Mouse (Mus musculus) adrenal gland (tissue): ENCODE measurements at regions not wholly inside any gene's neighbourhood (a gene's known extent, or its start where the extent isn't known, plus 50 kb on each side); places are given as distances from the start of the nearest gene placed in this dataset.

Experiments used
- intact Hi-C: fragments of 180-260 bp; cut with DNase I; formaldehyde crosslinking; loops from one replicate; pipeline ENCODE4 v1.15.1; 2025

DNA sequence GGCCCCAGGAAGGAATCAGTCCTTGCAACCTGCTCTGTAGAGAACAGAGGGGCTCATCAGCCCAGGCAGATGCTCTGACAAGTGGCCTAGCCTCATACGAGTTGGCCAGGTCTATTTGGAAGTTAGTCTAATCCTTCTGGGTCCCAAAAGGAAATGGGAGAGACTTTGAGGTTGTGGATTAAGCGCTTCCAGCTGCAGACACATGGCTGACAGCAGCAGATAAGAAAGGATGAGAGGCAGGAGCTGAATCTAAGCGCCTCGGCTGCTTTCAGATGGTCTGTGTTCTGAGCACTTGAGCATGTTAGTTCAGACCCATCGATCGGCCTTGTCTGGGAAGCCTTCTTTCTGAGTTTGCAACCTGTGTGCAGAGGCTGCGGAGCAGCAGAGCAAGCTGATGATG is 438.0 kb upstream of the Gm6657 start:
- intact Hi-C loops, result no loop called here

DNA sequence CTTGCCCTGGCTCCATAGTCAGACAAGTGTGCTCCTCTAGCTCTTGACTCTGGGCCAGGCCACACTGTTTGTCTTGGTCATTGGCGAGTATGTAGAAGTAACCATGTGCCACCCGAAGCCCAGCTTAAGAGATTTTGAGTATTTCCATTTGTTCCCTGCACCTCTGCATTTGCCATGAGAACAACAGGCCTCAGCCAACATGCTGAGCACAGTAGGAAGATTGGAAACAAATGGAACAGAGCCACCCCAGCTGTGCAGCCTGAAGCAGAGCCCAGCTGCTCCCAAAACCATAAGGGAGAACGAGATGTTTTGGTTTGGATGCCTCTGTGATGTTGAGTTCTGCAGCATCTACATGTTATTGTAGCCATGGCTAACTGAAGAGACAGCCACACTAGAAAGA is 433.1 kb upstream of the Gm6657 start:
- intact Hi-C loops, result no loop called here

- intact Hi-C loops, result no loop called here
Measured at GRCm38 (mm10) chr12:77776011-77776546, 418.0 kb upstream of the Gm6657 start.

DNA sequence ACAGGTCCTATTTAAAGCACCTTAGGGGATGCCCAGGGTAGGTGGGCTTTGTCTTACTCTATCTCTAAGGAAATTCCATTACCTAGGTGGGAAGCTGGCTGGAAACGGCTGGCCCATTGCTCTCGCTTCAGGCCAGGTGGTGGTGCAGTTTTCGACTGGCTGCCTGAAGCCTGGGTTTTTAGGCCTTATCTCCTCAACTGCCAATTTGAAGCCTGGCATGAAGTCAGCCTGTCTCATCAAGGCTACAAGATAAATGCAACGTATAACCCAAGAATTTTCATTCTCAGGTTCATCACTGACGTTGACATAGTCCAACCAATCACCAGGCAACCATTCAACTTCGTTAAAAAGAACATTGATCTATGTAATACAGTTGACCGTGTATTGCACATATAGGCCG is 417.3 kb upstream of the Gm6657 start:
- intact Hi-C loops, result no loop called here

DNA sequence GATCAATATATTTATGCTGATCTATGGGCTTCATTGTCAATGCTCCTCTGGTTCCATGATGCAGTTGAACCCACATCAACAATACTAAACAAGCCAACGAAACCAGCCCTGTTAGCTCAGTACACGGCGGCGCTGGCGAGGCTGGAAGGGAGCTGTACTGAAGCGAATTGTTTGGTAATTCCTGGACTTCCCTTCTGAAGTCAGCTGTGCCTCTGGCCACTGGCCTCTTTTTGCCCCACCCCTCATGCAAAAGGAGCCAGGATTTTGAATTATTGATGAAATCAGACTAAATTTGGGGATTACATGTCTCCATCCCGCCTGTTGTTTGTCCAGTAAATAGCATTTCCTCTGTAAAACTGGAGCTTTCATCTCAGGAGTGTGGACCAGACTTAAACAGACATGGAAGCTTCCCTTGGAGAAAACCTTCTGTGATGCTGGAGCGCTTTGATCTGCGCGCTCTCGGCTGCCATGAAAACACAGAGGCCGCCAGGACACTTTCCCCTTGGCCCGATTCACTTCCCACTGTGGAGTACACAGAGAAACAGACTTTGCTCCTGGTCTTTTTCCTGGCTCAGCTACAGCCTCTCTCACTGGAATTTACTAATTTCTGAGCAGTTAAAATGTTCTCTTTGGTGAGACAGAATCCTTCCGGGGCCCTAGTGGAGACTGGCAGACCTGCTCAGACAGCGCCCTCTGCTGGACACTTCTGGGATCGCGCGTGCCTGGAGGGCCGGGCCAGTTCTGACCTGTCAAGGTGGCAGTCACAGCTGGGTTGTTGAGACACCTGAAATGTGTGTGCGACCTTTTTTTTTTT is 412.9 kb upstream of the Gm6657 start:
- intact Hi-C loops, result loop anchor here (10.0 kb wide), 2 partner anchors 106 to 776 kb away; no protein-coding TSS in a partner anchor

GRCm38 (mm10) chr12:77783909-77784308 is 410.1 kb upstream of the Gm6657 start:
- intact Hi-C loops, result loop anchor here (10.0 kb wide), 2 partner anchors 109 to 779 kb away; no protein-coding TSS in a partner anchor

DNA sequence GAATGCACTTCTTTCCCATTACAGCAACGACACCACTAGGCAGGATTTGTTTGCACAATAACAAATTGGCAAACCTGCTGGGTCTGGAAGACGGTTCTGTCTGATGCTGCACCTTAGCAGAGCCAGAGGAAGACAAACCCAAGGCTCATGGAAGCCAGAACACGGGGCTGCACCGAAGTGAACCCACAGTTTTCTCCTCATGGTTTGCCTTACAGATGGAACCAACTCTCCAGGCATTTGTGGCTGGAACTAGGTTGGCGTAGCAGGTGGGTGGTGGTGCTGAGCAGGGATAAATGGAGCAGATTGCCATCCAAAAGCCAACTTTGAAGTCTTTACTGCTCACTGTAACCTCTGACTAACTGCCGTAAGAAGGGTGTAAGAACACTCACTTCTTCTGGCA is 408.4 kb upstream of the Gm6657 start:
- intact Hi-C loops, result loop anchor here (10.0 kb wide), 2 partner anchors 111 to 781 kb away; no protein-coding TSS in a partner anchor

GRCm38 (mm10) chr12:77786678-77787077 is 407.4 kb upstream of the Gm6657 start:
- intact Hi-C loops, result loop anchor here (10.0 kb wide), 2 partner anchors 112 to 782 kb away; no protein-coding TSS in a partner anchor

DNA sequence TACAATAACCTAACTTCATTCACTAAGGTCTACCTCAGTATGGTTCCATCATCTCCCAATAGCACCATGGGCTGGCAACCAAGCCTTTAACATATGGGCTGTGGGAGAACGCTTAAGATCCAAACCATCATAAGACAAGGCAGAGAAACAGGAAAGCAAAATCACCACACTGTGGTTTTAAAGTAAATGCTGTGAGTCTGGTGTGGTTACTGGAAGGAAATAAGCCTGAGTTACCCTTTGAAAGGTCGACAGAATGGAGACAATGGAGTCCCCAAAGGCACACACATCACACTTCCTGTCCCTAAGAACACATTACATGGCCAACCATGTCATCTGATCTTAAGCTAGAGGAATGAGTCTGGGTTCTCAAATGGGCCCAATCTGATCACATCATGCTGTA is 405.8 kb upstream of the Gm6657 start:
- intact Hi-C loops, result loop anchor here (10.0 kb wide), 2 partner anchors 113 to 783 kb away; no protein-coding TSS in a partner anchor

- intact Hi-C loops, result loop anchor here (10.0 kb wide), 2 partner anchors 115 to 785 kb away; no protein-coding TSS in a partner anchor
Measured at GRCm38 (mm10) chr12:77789427-77789826, 404.6 kb upstream of the Gm6657 start.

DNA sequence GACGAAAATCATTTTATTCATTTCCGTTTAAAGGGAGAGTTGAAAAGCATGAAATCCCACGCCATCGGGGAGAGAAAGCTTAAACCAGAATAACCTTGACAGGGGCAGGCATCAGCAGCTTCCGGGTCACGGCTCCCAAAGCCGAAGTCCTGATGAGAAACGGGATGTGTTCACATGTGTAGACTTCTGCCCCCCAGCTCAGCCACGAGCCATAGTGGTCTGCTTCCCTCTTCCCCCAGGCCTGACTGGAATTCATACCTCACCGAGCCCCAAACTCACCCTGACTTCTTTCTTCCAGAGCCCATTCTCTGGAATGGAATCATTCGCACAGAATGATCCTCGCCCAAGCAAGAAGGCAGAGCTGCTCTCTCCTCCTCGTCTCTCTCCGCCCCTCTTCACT is 404.2 kb upstream of the Gm6657 start:
- intact Hi-C loops, result loop anchor here (10.0 kb wide), 2 partner anchors 115 to 785 kb away; no protein-coding TSS in a partner anchor

GRCm38 (mm10) chr12:77790891-77791672 is 403.0 kb upstream of the Gm6657 start:
- intact Hi-C loops, result no loop called here

GRCm38 (mm10) chr12:77798516-77798915 is 395.5 kb upstream of the Gm6657 start:
- intact Hi-C loops, result no loop called here

GRCm38 (mm10) chr12:77799134-77799770 is 394.8 kb upstream of the Gm6657 start:
- intact Hi-C loops, result no loop called here

GRCm38 (mm10) chr12:77807674-77808073 is 386.4 kb upstream of the Gm6657 start:
- intact Hi-C loops, result no loop called here

- intact Hi-C loops, result no loop called here
Measured at GRCm38 (mm10) chr12:77811276-77811675, 382.8 kb upstream of the Gm6657 start.

DNA sequence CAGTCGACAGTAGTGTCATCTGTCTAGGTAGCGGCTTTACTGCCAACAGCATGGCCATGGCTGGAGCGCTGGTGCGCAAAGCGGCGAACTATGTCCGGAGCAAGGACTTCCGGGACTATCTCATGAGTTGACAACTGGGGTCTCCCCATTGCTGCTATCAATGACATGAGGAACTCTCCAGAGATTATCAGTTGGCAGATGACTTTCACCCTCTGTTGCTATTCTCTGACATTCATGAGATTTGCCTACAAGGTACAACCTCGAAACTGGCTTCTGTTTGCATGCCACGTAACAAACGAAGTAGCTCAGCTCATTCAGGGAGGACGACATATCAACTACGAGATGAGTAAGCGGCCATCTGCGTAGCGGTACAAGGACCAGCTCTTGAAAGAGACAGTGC is 374.6 kb upstream of the Gm6657 start:
- intact Hi-C loops, result no loop called here

DNA sequence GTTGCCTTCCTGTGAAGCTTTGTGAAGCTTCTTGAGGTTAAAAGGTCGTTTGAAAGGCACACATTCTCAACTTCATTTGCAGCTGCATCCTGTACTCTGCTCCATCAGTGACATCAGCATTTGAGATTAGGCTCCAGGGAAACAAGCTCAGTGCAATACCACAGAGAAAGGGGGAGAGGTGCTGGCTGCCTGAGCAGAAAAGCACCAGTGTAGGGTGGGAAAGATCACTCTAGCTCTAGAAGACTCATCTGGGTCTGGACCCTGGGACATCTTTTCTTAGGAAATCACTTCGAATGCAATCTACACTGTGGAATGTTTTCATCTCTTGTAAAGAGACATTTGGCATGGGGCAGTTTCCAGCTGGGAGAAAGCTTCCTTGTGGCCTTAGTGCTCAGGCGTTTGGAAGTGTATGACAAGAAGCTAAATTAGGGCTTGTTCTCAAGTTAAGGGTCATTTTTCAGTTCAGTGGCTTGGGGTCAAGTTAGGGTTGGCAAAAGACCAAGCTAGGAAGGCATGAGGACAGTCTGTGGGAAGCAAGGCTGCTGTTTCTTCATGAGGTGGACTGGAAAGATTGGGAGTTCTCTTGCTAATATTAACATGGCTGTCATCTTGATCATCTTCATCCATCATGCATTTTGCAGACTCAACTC is 370.5 kb upstream of the Gm6657 start:
- intact Hi-C loops, result no loop called here

GRCm38 (mm10) chr12:77833411-77834169 is 360.5 kb upstream of the Gm6657 start:
- intact Hi-C loops, result no loop called here

- intact Hi-C loops, result no loop called here
Measured at GRCm38 (mm10) chr12:77834891-77835290, 359.2 kb upstream of the Gm6657 start.
